Mouse (Mus musculus) midbrain, embryonic 12.5 days (tissue): ENCODE data around the gene Il15. TPM values are rescaled to one million over a fixed set of nuclear protein-coding genes. Genes with fewer than 3 reads are reported as not detected.

ENCODE experiments used
- ATAC-seq: fragments of 200-750 bp; cut with Nextera tagmentation; 2 replicates; pipeline ENCODE4 v1.8.0; 2017; ENCODE audit warnings: low read depth, moderate TSS enrichment, moderate library complexity; ENCODE audit not compliant: low FRiP score
- H3K27ac ChIP-seq: fragments of 300-500 bp; sonication (generic); replicated peaks from 2 replicates; pipeline ENCODE4 v1.5.1; 2016; ENCODE audit warnings: mild to moderate bottlenecking
- H3K27me3 ChIP-seq: fragments of 300-500 bp; sonication (generic); 2 replicates; pipeline ENCODE4 v1.6.1; 2016; ENCODE audit warnings: mild to moderate bottlenecking
- H3K36me3 ChIP-seq: fragments of 300-500 bp; sonication (generic); 2 replicates; pipeline ENCODE4 v1.6.1; 2016
- H3K4me1 ChIP-seq: fragments of 300-500 bp; sonication (generic); 2 replicates; pipeline ENCODE4 v1.6.1; 2016
- H3K4me2 ChIP-seq: fragments of 300-500 bp; sonication (generic); replicated peaks from 2 replicates; pipeline ENCODE4 v1.6.1; 2016; ENCODE audit warnings: mild to moderate bottlenecking, moderate library complexity
- H3K4me3 ChIP-seq: fragments of 300-500 bp; sonication (generic); 2 replicates; pipeline ENCODE4 v1.5.1; 2016; ENCODE audit warnings: mild to moderate bottlenecking
- H3K9ac ChIP-seq: fragments of 300-500 bp; sonication (generic); replicated peaks from 2 replicates; pipeline ENCODE4 v1.6.1; 2016; ENCODE audit warnings: mild to moderate bottlenecking, moderate library complexity
- H3K9me3 ChIP-seq: fragments of 300-500 bp; sonication (generic); 2 replicates; pipeline ENCODE4 v1.6.1; 2016; ENCODE audit warnings: mild to moderate bottlenecking
- WGBS: fragments of 180-500 bp; shearing (Covaris S2); methylation state at CpG from one replicate; pipeline ENCODE4 v1.1.7; 2016; 5-methylcytosine and 5-hydroxymethylcytosine counted together
- polyA plus RNA-seq: library from polyadenylated mRNA; unstranded; fragments of >200 nt; fragmentation: Nextera tagmentation; extraction: Ambion mirVana; gene quantifications from 2 replicates; pipeline ENCODE4 v1.2.1, GENCODE M21; 2016

The Il15 gene
- polyA plus RNA-seq, 1 experiment from 2014 or later: 1.0 TPM

DNA sequence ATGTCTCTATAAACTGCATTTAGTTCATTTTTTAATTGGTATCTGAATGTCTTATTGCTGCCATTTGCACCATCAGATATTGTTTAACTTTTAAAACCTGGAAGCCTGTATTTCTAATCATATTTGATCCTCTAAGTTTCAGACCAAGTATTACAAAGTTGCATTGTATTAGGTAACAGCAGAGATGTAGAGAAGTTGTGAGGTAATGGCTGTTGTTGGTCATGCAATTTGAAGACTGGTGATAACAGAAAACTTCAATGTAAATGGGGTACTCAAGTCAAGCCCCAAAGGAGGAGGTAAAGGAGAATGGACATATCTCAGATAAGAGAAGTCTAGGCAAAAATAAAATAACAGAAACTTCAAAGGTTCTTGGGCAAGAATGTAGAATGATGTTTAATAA, 11.8 kb downstream of the Il15 start:
- Histone ChIP-seq H3K4me2 (no peak overlapping the region), H3K4me3 (no peak overlapping the region), H3K9ac (no peak overlapping the region), H3K4me1 (no peaks in the 10 kb centered on the region), H3K27me3 (no peaks in the 10 kb centered on the region), H3K27ac (no peak overlapping the region), H3K9me3 (no peaks in the 10 kb centered on the region), H3K36me3 (no peaks in the 10 kb centered on the region)
- no peak for ATAC-seq

GRCm38 (mm10) chr8:82388356-82388902, 14.6 kb downstream of the Il15 start:
- no peak overlapping the region for H3K4me2 ChIP-seq
- no peaks in the 10 kb centered on the region for H3K9me3 ChIP-seq

GRCm38 (mm10) chr8:82387614-82388013, 15.4 kb downstream of the Il15 start:
- Histone ChIP-seq H3K4me1 (no peaks in the 10 kb centered on the region), H3K27ac (no peak overlapping the region), H3K9me3 (no peaks in the 10 kb centered on the region), H3K27me3 (no peaks in the 10 kb centered on the region), H3K4me2 (no peak overlapping the region), H3K9ac (no peak overlapping the region), H3K4me3 (no peak overlapping the region), H3K36me3 (no peaks in the 10 kb centered on the region)
- ATAC-seq: no peak
- WGBS: 80% methylated on average over 1 of the region's 1 CpGs

More at GRCm38 (mm10) chr8:82388356-82388902, 14.6 kb downstream of the Il15 start:
- no peak for ATAC-seq
- no peaks in the 10 kb centered on the region for H3K27me3 ChIP-seq
- 93% methylated on average over 1 of the region's 1 CpGs for WGBS
- no peaks in the 10 kb centered on the region for H3K36me3 ChIP-seq
- H3K9ac ChIP-seq: no peak overlapping the region
- H3K27ac ChIP-seq: no peak overlapping the region
- H3K4me3 ChIP-seq: no peak overlapping the region
- no peaks in the 10 kb centered on the region for H3K4me1 ChIP-seq

- H3K27ac ChIP-seq: no peak overlapping the region
- H3K36me3 ChIP-seq: no peaks in the 10 kb centered on the region
- H3K9ac ChIP-seq: no peak overlapping the region
- no peaks in the 10 kb centered on the region for H3K9me3 ChIP-seq
- no peaks in the 10 kb centered on the region for H3K4me1 ChIP-seq
- H3K27me3 ChIP-seq: no peaks in the 10 kb centered on the region
- no peak for ATAC-seq
- H3K4me3 ChIP-seq: no peak overlapping the region
- no peak overlapping the region for H3K4me2 ChIP-seq
Observed at GRCm38 (mm10) chr8:82385867-82386266, 17.2 kb downstream of the Il15 start.

GRCm38 (mm10) chr8:82384458-82385234, 18.4 kb downstream of the Il15 start:
- H3K27ac ChIP-seq: no peak overlapping the region
- no peaks in the 10 kb centered on the region for H3K9me3 ChIP-seq
- H3K27me3 ChIP-seq: no peaks in the 10 kb centered on the region
- ATAC-seq: no peak
- H3K4me2 ChIP-seq: no peak overlapping the region
- H3K4me3 ChIP-seq: no peak overlapping the region
- H3K9ac ChIP-seq: no peak overlapping the region
- WGBS: 80% methylated on average over 11 of the region's 11 CpGs
- H3K4me1 ChIP-seq: no peaks in the 10 kb centered on the region
- H3K36me3 ChIP-seq: no peaks in the 10 kb centered on the region

DNA sequence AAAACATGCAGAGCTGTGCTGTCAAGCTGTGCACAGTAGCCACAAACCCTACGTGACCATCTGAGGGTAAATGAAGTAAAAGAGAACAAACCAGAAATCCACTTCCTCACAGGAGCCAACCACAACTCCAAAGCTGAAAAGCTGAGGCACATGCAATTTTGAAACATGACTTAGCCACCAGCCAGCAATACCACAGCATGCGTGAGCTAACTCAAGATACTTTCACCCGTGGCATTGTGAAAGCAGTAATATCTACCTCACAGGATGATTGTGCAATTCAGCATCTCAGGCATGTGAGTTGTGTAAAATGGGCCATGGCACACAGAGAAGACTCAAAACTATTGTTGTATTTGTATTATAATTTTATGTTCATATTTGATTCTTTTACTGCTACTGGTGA, 19.7 kb downstream of the Il15 start:
- 93% methylated on average over 3 of the region's 3 CpGs for WGBS
- H3K4me2 ChIP-seq: no peak overlapping the region
- no peaks in the 10 kb centered on the region for H3K4me1 ChIP-seq

GRCm38 (mm10) chr8:82382316-82382715, 20.7 kb downstream of the Il15 start:
- H3K9me3 ChIP-seq: no peaks in the 10 kb centered on the region
- WGBS: 52% methylated on average over 2 of the region's 2 CpGs
- ATAC-seq: no peak
- H3K27ac ChIP-seq: no peak overlapping the region
- no peak overlapping the region for H3K4me2 ChIP-seq
- H3K4me3 ChIP-seq: no peak overlapping the region
- H3K4me1 ChIP-seq: no peaks in the 10 kb centered on the region
- H3K9ac ChIP-seq: no peak overlapping the region
- H3K36me3 ChIP-seq: no peaks in the 10 kb centered on the region
- H3K27me3 ChIP-seq: no peaks in the 10 kb centered on the region

More for the DNA sequence above, 19.7 kb downstream of the Il15 start:
- no peak overlapping the region for H3K27ac ChIP-seq
- no peaks in the 10 kb centered on the region for H3K36me3 ChIP-seq
- no peak overlapping the region for H3K4me3 ChIP-seq
- no peaks in the 10 kb centered on the region for H3K27me3 ChIP-seq
- no peak overlapping the region for H3K9ac ChIP-seq
- no peaks in the 10 kb centered on the region for H3K9me3 ChIP-seq
- no peak for ATAC-seq

DNA sequence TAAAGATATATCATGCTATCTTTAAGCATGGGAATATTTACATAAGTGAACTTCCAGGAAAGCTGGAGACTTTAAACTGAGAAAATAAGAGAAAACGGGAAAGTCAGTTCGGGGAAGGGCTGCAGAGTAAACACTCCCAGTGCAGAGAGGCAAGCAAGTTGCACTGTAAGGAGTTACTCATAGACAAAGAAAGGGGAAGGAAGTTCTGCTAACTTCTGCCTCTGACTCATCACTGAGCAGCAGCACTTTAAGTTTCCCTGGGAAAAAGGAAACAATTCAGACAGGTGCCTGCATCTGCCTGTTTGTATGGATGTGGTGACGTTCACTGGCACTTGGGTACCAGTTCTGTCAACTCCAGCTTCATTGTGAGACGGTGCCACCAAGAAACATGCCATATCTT, 28.6 kb downstream of the Il15 start:
- H3K36me3 ChIP-seq: no peaks in the 10 kb centered on the region
- no peaks in the 10 kb centered on the region for H3K4me1 ChIP-seq
- no peak overlapping the region for H3K27ac ChIP-seq
- H3K27me3 ChIP-seq: no peaks in the 10 kb centered on the region
- 89% methylated on average over 4 of the region's 4 CpGs for WGBS
- H3K9me3 ChIP-seq: no peaks in the 10 kb centered on the region
- H3K9ac ChIP-seq: no peak overlapping the region
- no peak overlapping the region for H3K4me3 ChIP-seq
- no peak for ATAC-seq
- H3K4me2 ChIP-seq: no peak overlapping the region

- 88% methylated on average over 6 of the region's 6 CpGs for WGBS
- no peak overlapping the region for H3K4me2 ChIP-seq
- H3K4me1 ChIP-seq: no peaks in the 10 kb centered on the region
- H3K27ac ChIP-seq: no peak overlapping the region
- H3K9me3 ChIP-seq: no peaks in the 10 kb centered on the region
- H3K9ac ChIP-seq: no peak overlapping the region
- H3K27me3 ChIP-seq: no peaks in the 10 kb centered on the region
- no peaks in the 10 kb centered on the region for H3K36me3 ChIP-seq
- H3K4me3 ChIP-seq: no peak overlapping the region
- ATAC-seq: no peak
Observed at GRCm38 (mm10) chr8:82372846-82373245, 30.2 kb downstream of the Il15 start.

GRCm38 (mm10) chr8:82370657-82371056, 32.4 kb downstream of the Il15 start:
- Histone ChIP-seq H3K4me3 (no peak overlapping the region), H3K9me3 (no peaks in the 10 kb centered on the region), H3K4me2 (no peak overlapping the region), H3K27me3 (no peaks in the 10 kb centered on the region), H3K4me1 (no peaks in the 10 kb centered on the region), H3K27ac (no peak overlapping the region), H3K9ac (no peak overlapping the region), H3K36me3 (no peaks in the 10 kb centered on the region)
- no peak for ATAC-seq
- WGBS: 88% methylated on average over 6 of the region's 6 CpGs

GRCm38 (mm10) chr8:82361061-82361460, 42.0 kb downstream of the Il15 start:
- Histone ChIP-seq H3K9me3 (no peaks in the 10 kb centered on the region), H3K36me3 (no peaks in the 10 kb centered on the region), H3K27me3 (no peaks in the 10 kb centered on the region), H3K4me2 (no peak overlapping the region), H3K4me3 (no peak overlapping the region), H3K9ac (no peak overlapping the region), H3K4me1 (no peaks in the 10 kb centered on the region), H3K27ac (no peak overlapping the region)
- 91% methylated on average over 1 of the region's 1 CpGs for WGBS
- no peak for ATAC-seq

GRCm38 (mm10) chr8:82356091-82356490, 46.9 kb downstream of the Il15 start:
- 87% methylated on average over 2 of the region's 2 CpGs for WGBS
- no peak for ATAC-seq
- Histone ChIP-seq H3K4me2 (no peak overlapping the region), H3K36me3 (no peaks in the 10 kb centered on the region), H3K27me3 (no peaks in the 10 kb centered on the region), H3K27ac (no peak overlapping the region), H3K4me1 (no peaks in the 10 kb centered on the region), H3K9me3 (no peaks in the 10 kb centered on the region), H3K4me3 (no peak overlapping the region), H3K9ac (no peak overlapping the region)
